Mouse (Mus musculus) monocyte, adult 5-6 weeks (primary cell): Measurements from ENCODE around the gene 6030498E09Rik. TPM values are rescaled to one million over a fixed set of nuclear protein-coding genes. Genes with fewer than 3 reads are reported as not detected.

Experiments used
- ATAC-seq: fragments of 153-309, 156-312 bp; replicated peaks from 2 replicates; pipeline ENCODE4 v1.8.0; 2017; ENCODE audit warnings: mild to moderate bottlenecking; ENCODE audit not compliant: low TSS enrichment, insufficient number of reproducible peaks, severe bottlenecking, poor library complexity, low FRiP score
- total RNA-seq: library from RNA; stranded (forward); fragments of 200-1000, 200-491, 200-594 nt; gene quantifications from 3 replicates; pipeline ENCODE4 v1.2.3, GENCODE M21; 2017

Gene 6030498E09Rik
- total RNA-seq: not detected in 3 replicates

DNA sequence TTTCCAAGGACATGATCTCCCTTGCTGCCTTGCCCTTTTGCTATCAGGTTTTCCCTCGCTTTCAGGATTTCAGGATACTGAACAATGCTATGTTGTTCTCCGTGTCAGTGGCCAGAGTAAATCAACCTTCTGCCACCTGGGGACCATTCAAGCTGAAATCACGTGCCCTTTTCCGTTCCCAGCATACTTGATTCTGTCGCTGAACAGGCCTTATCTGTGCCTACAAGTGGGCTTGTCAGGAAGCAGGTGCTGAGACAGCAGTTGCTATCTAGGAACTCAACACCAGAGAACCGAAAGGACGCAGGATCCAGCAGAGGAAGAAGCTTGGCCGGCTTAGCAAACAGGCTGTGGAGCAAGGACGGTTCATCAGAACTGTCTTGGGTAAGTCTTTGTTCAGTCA is at the start of gene 6030498E09Rik:
Gene 6030498E09Rik (plus strand): TSS at position 194 of the 400 bp plus-strand sequence.
- ATAC-seq: no peak

DNA sequence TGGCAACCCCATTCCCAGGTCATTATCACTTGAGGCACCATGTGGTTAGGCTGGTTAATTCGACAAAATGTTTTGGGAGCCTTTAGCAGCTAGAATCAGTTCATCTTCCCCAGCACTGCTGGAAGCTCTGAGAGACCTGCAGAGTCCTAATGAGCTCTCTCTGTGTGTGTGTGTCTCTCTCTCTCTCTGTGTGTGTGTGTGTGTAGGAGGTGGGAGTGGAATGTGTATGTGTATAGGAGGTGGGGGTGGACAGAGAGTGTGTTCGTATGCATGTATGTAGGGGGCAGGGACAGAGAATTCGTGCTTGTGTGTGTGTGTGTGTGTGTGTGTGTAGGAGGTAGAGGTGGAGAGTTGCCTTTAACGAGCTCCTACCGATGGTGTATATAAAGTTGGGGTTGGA is 42.4 kb upstream of the 6030498E09Rik start:
- no peak for ATAC-seq

DNA sequence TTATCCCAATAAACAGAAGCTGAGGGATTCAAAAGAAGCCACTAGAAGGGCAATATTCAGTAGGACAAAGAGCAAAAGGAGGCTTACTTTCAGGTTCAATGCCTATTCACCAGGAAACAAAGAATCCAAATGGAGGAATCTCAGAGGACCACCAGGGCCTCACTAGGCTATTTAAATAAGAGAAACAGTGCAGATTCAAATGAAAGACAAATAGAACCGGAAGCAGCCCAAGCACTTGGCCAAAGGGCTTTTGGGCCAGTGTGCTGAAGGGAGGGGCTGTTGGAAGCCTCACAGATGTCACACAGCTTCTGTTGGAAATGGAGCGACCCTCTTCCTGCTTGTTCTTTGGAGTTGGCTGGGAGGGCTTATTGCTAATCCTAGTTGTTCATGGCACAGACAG is 41.8 kb upstream of the 6030498E09Rik start:
- no peak for ATAC-seq

DNA sequence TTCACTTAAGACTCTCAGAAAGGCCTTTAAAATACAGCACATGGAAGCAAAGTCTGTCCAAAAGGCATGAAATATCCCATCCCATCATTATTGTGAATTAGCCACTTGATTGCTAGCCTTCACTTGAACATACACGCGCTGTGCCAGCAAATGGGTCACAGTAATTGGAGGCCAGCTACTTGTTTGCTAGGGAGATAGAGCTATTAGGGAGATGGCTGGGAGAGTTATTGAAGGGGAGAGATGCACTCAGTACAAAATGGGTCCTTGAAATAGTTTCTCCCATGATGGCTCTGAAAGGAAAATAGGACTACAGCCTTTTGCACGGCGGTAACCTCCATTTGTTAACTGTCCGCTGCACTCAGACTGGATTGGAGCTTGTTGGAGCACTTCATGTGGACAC is 38.8 kb upstream of the 6030498E09Rik start:
- no peak for ATAC-seq

DNA sequence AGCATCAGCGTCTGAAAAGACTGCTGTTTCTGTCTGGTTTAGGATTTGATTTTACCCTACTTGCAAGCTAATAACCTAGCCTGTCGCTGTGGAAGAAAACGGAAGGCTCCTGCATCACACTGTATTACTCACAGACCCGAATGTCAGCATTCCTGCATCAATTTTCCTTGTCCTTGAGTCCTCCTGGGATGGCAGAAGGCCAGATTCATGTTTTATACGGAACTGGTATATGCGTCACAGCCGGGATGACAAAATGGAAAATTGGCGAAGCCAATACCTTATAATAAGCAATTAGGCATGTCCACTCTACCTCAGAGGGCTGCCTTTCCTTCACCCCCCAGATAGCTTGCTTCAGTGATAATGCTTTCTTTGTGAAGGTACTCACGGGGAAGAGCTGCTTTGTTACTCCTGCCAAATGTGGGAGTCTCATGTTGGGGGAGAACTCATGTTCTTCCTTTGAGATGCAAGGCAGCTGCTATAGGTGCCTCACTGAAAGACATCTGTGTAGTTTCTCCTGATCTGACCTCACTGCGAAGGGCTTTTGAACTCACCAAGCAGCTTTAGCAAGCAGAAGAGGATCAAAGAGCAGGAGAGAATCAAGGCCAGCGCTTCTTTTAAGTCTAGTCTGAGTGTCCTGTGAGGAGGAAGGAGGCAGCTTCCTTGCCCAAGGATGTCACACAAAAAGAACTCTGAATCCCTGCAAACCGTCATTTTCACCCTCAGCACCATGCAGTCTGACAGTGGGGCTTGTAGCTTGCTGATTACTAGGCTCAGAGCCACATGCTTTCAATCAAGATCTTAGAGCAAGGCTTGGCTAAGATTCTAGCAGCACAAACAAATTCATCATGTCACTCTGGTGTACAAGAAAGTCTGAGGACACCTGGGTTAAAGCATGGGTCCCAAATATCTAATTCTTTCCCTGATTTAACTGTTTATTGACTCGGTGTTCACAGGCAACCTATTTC is 37.3 kb upstream of the 6030498E09Rik start:
- ATAC-seq: no peak

DNA sequence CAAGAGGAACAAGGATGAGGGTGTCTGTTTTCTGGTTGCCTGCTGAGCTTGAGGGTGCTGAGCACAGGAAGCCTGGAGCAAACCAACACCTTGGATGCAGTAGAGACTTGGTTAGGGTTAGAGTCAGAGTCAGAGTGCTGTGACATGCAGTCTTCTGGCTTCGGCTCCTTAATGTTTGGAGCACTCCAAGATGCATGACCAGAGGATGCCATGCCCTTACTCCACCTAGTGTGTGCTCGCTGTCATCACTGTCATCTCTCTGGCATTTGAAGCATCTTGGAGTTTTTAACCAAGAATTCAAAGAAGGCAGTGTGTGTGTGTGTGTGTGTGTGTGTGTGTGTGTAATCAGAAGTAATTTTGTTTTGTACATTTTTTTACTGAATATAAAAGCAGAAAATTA is 1.0 kb upstream of the 6030498E09Rik start:
- ATAC-seq: no peak

DNA sequence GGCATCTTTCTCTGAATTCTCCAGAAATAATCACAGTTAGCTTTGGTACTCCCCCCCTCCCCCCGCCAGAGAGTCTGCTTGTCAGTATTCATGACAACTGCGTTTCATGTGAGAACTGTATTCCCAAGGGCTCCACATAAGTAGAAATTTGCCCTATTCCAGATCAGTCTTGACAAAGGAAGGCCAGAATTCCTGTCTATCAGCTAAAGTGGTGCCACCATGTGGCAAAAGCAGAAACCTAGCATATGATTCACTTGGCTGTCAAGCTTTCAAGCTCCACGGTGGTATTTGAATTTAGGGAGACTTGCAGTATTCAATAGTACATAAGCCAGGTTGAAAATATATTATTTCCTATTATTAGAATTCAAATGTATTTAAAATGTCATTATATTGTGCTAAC is 585 bp upstream of the 6030498E09Rik start:
- no peak for ATAC-seq

DNA sequence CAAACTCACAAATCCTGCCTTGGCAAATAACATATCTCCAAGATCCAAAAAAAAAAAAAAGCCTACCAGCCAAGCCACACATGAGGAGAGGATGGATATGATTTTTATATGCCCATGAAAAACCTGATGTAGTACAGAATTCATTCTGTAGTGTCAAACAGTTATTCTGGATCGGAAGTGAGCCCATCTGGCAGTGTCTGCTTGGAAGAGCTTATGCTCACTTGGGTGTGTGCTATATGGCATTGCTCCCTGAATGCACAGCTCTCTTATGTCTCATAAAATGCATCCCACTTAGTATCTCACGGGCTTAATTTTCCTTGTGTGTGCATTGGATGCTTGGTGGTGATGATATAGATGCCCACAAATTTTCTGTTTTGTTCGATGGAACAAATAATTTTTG is 21.9 kb downstream of the 6030498E09Rik start:
- no peak for ATAC-seq

DNA sequence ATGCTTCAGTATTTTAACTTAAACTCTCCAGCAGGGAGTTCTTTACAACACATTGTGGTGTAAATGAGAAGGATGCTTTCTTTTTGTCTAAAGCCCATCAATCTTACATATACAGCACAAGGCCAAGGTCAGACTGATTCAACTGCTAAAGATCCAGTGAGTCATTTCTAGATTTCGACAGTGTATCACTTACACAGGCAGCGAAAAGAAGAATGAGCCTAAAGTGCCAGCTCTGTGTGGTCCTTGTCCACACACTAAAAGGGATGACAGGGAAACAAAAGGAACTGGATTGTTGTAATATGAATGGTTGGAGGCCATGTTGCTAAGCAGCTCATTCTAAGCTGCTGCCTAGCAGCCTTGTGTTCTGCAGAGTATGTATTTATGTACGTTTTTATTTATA is 41.5 kb downstream of the 6030498E09Rik start:
- ATAC-seq: no peak

DNA sequence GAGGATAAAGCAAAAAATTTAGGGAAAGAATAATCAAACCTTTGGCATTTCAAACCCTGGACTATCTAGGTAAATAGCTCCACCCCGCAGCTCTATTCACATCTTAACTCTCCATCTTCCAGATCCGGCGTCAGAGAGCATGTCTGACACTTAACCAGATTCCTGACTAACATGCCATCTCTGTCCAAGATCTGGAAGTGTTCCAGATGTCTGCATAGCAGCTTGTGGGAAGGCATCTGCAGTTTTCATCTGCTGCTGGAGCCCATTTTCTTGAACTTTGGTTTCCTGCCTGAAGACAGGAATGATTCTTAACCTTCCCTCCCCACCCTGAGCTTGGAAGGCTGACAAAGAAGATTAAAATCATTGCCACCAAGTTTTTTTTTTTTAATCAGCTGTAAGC is 44.4 kb downstream of the 6030498E09Rik start:
- ATAC-seq: no peak

DNA sequence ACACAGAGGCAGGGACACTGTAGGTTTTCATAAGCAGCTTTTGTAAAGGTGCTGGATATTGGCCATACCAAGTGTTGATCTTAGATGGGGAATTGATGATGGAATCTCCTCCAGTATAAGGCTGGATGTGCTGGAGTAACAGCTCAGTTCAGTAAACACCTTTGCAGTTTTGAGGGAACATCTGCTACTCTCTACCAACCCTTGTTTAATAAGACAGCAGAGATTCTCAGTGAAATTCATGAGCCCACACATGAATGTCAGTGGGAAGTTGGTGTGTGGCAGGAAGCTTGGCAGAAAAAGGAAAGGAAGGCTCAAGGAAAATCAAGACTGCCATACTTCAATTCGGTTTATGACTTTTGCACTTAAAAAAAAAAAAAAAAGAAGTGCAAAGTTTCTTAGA is 186.1 kb downstream of the 6030498E09Rik start:
- ATAC-seq: no peak

DNA sequence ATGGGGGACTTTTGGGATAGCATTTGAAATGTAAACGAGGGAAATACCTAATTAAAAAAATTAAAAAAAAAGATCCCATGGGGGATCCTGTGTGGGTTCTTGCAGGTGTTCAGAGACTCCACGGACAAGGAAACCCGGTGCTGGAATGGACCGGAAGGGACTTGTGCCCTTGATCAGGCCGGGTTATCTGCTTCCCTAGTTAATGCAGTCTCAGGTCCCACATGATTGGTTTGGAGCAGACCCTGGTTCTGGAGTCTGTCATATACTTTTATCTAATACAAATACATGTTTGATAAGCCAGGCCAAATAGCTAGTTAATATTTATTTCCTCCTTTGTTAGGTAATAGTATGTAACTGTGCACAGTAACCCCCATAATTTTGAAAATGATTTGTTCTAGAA is 223.8 kb downstream of the 6030498E09Rik start:
- no peak for ATAC-seq

Other genes starting within 250 kb of the 6030498E09Rik start
- 24.5 to 36.9 TPM (median 33.7 TPM) in 3 replicates for gene Cul4b, start 196.5 kb upstream of the 6030498E09Rik start, total RNA-seq
- gene Mcts1, start 172.1 kb upstream of the 6030498E09Rik start, total RNA-seq: 38.2 to 46.4 TPM (median 40.0 TPM) in 3 replicates
- 39.5 to 62.2 TPM (median 51.7 TPM) in 3 replicates for gene C1galt1c1, start 137.6 kb upstream of the 6030498E09Rik start, total RNA-seq